Mouse (Mus musculus) heart, embryonic 10.5 days (tissue): ENCODE measurements around the gene Gm30302. TPM values are rescaled to one million over a fixed set of nuclear protein-coding genes. Genes with fewer than 3 reads are reported as not detected.
"Not testable (repeated sequence)": the region's sequence is repeated elsewhere in the genome, so short reads cannot be mapped to it uniquely, and the experiment has no call there.

ENCODE experiments used
- DNase-seq: peaks from one replicate; pipeline ENCODE4 v3.0.0-alpha.2; 2017; ENCODE audit warnings: low spot score
- H3K27ac ChIP-seq: fragments of 300-500 bp; sonication (generic); 2 replicates; pipeline ENCODE4 v1.5.1; 2016; ENCODE audit warnings: mild to moderate bottlenecking
- H3K27me3 ChIP-seq: fragments of 300-500 bp; sonication (generic); 2 replicates; pipeline ENCODE4 v1.6.1; 2016; ENCODE audit warnings: mild to moderate bottlenecking; ENCODE audit not compliant: poor library complexity, insufficient read depth, severe bottlenecking
- H3K36me3 ChIP-seq: fragments of 300-500 bp; sonication (generic); 2 replicates; pipeline ENCODE4 v1.6.1; 2016; ENCODE audit warnings: mild to moderate bottlenecking, moderate library complexity
- H3K4me1 ChIP-seq: fragments of 300-500 bp; sonication (generic); 2 replicates; pipeline ENCODE4 v1.6.1; 2016; ENCODE audit warnings: mild to moderate bottlenecking
- H3K4me3 ChIP-seq: fragments of 300-500 bp; sonication (generic); 2 replicates; pipeline ENCODE4 v1.5.1; 2016; ENCODE audit warnings: mild to moderate bottlenecking, moderate library complexity
- H3K9me3 ChIP-seq: fragments of 300-500 bp; sonication (generic); 2 replicates; pipeline ENCODE4 v1.6.1; 2016; ENCODE audit warnings: mild to moderate bottlenecking, moderate library complexity
- WGBS: fragments of 180-500 bp; shearing (Covaris S2); methylation state at CpG from one replicate; pipeline ENCODE4 v1.1.7; 2016; 5-methylcytosine and 5-hydroxymethylcytosine counted together
- polyA plus RNA-seq: library from polyadenylated mRNA; unstranded; fragments of >200 nt; fragmentation: Nextera tagmentation; extraction: Ambion mirVana; gene quantifications from 2 replicates; pipeline ENCODE4 v1.2.1, GENCODE M21; 2016

The Gm30302 gene
- polyA plus RNA-seq, 1 experiment from 2014 or later, result 0.10 TPM

GRCm38 (mm10) chr13:49771536-49771935 lies 27.3 kb downstream of the Gm30302 start:
- H3K9me3 ChIP-seq, H3K27me3 ChIP-seq, H3K36me3 ChIP-seq, H3K4me1 ChIP-seq, H3K4me3 ChIP-seq, DNase-seq, H3K27ac ChIP-seq: not testable (repeated sequence)

- Histone ChIP-seq H3K27ac (no peak overlapping the region), H3K4me1 (peaks cover 4% of the 10 kb centered on the region), H3K9me3 (no peaks in the 10 kb centered on the region), H3K36me3 (no peaks in the 10 kb centered on the region), H3K4me3 (no peak overlapping the region), H3K27me3 (no peaks in the 10 kb centered on the region)
- WGBS, result 82% methylated on average over 16 of the region's 16 CpGs
- no peak for DNase-seq
Observed at GRCm38 (mm10) chr13:49769111-49769510, 29.7 kb downstream of the Gm30302 start.

GRCm38 (mm10) chr13:49768048-49768447 lies 30.8 kb downstream of the Gm30302 start:
- no peaks in the 10 kb centered on the region for H3K36me3 ChIP-seq
- H3K4me1 ChIP-seq, result peaks cover 4% of the 10 kb centered on the region
- H3K27me3 ChIP-seq, result no peaks in the 10 kb centered on the region
- no peak overlapping the region for H3K4me3 ChIP-seq
- DNase-seq, result peak; percentile 67
- H3K27ac ChIP-seq, result no peak overlapping the region
- 27% methylated on average over 2 of the region's 2 CpGs for WGBS
- H3K9me3 ChIP-seq, result no peaks in the 10 kb centered on the region

DNA sequence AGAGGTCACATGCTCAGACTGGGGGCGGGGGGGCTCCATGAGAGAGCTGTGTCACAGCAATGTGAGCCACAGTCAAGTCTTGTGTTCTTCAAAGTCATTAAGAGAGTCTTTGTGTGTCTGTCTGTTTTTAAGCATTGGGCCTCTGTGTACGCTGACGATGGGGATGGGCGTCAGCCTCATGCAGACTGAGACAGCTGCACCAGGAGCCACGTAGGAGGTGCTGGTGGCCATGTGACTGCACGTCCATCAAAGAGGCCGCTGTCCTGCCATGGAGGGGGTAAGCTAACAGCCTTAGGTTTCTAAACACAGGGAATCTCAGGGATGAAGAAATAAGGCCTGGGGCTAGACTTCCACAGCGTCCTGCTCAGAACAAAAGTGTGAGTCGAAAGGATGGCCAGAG lies 32.5 kb downstream of the Gm30302 start:
- Histone ChIP-seq H3K4me3 (no peak overlapping the region), H3K27me3 (no peaks in the 10 kb centered on the region), H3K27ac (no peak overlapping the region), H3K4me1 (peaks cover 4% of the 10 kb centered on the region), H3K36me3 (no peaks in the 10 kb centered on the region), H3K9me3 (no peaks in the 10 kb centered on the region)
- peak; percentile 64 for DNase-seq
- 73% methylated on average over 9 of the region's 9 CpGs for WGBS

GRCm38 (mm10) chr13:49765306-49765705 lies 33.5 kb downstream of the Gm30302 start:
- no peaks in the 10 kb centered on the region for H3K9me3 ChIP-seq
- no peak overlapping the region for H3K4me3 ChIP-seq
- WGBS, result 89% methylated on average over 8 of the region's 8 CpGs
- H3K27ac ChIP-seq, result no peak overlapping the region
- H3K36me3 ChIP-seq, result no peaks in the 10 kb centered on the region
- H3K27me3 ChIP-seq, result no peaks in the 10 kb centered on the region
- peaks cover 4% of the 10 kb centered on the region for H3K4me1 ChIP-seq
- peak; percentile 55 for DNase-seq

- H3K4me1 ChIP-seq, result no peaks in the 10 kb centered on the region; the same call in 1 of the 2 replicates
- peak; percentile 65 for DNase-seq
- WGBS, result 83% methylated on average over 14 of the region's 14 CpGs
- H3K27me3 ChIP-seq, result no peaks in the 10 kb centered on the region
- no peaks in the 10 kb centered on the region for H3K9me3 ChIP-seq
- H3K27ac ChIP-seq, result no peak overlapping the region
- no peak overlapping the region for H3K4me3 ChIP-seq
- no peaks in the 10 kb centered on the region for H3K36me3 ChIP-seq
Observed at GRCm38 (mm10) chr13:49762208-49762607, 36.6 kb downstream of the Gm30302 start.

- Histone ChIP-seq H3K27me3 (no peaks in the 10 kb centered on the region), H3K36me3 (no peaks in the 10 kb centered on the region), H3K4me3 (no peak overlapping the region), H3K9me3 (no peaks in the 10 kb centered on the region), H3K27ac (no peak overlapping the region), H3K4me1 (no peaks in the 10 kb centered on the region; the same call in 1 of the 2 replicates)
- 48% methylated on average over 1 of the region's 1 CpGs for WGBS
- no peak for DNase-seq
Observed at GRCm38 (mm10) chr13:49760675-49761074, 38.1 kb downstream of the Gm30302 start.

GRCm38 (mm10) chr13:49757966-49758365 lies 40.8 kb downstream of the Gm30302 start:
- H3K27me3 ChIP-seq, result no peaks in the 10 kb centered on the region
- H3K9me3 ChIP-seq, result no peaks in the 10 kb centered on the region
- no peak overlapping the region for H3K4me3 ChIP-seq
- peak; percentile 66 for DNase-seq
- H3K4me1 ChIP-seq, result no peaks in the 10 kb centered on the region
- H3K36me3 ChIP-seq, result no peaks in the 10 kb centered on the region
- 79% methylated on average over 4 of the region's 4 CpGs for WGBS
- H3K27ac ChIP-seq, result no peak overlapping the region

DNA sequence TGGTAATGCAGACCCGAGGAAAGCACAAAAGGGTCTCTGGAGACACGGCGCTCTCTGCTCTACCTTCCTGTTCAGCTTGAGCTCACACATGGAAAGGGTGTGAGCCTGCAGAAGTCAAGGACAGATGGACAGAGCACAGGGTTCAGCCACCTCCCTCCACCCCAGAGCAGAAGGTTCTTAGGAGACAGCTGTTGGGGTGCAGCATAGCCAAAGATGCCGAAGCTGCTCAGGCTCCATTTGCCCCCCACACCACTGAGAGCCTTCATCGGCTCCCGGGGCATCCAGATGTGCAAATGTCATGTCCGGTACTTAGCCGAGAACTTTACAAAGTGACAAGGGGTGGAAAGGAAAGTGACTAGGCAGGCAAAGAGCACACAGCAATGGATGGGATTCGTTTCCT lies 42.2 kb downstream of the Gm30302 start:
- no peak overlapping the region for H3K4me3 ChIP-seq
- H3K4me1 ChIP-seq, result no peaks in the 10 kb centered on the region
- 88% methylated on average over 9 of the region's 9 CpGs for WGBS
- H3K36me3 ChIP-seq, result no peaks in the 10 kb centered on the region
- DNase-seq, result peak; percentile 53
- no peaks in the 10 kb centered on the region for H3K9me3 ChIP-seq
- H3K27ac ChIP-seq, result no peak overlapping the region
- H3K27me3 ChIP-seq, result no peaks in the 10 kb centered on the region

DNA sequence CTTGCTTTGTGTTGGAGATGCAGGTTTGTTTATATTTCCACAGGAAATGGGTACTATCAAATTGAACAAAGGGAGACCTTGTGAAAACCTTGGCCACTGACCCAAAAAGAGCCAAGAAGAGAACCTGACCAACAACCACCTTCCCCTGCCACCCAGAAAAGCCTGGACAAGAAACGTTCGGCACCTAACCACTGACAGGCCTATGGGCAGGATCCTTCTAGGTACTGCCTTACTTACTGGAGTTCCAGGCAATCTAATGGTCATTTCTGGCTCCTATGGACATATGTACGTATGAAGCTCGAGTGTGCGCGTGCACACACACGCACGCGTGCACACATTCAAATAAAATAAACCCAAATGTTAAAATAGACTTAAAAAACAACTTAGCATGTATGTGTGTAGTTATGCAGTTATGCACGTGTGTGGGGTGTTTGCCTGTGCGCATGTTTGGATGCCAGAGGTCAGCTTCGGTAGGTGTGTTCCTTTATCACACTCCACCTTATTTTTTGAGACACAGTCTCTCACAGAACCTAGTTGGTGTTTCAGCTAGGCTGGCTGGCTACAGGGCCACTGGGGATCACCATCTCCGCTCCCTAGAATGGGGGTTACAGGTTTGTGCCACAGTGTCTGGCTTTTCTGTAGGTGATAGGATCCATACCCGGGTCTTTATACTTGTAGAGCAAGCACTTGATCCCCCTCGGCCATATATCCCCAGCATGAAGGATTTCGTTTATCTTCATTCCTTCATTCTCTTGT lies 57.3 kb downstream of the Gm30302 start:
- H3K36me3 ChIP-seq, result no peaks in the 10 kb centered on the region
- peak; percentile 67 for DNase-seq
- H3K9me3 ChIP-seq, result no peaks in the 10 kb centered on the region
- WGBS, result 90% methylated on average over 16 of the region's 16 CpGs
- no peak overlapping the region for H3K4me3 ChIP-seq
- H3K27me3 ChIP-seq, result no peaks in the 10 kb centered on the region
- H3K4me1 ChIP-seq, result no peaks in the 10 kb centered on the region
- H3K27ac ChIP-seq, result no peak overlapping the region

GRCm38 (mm10) chr13:49738011-49738410 lies 60.8 kb downstream of the Gm30302 start:
- no peak overlapping the region for H3K27ac ChIP-seq
- H3K27me3 ChIP-seq, result no peaks in the 10 kb centered on the region
- H3K36me3 ChIP-seq, result peaks cover 33% of the 10 kb centered on the region
- no peaks in the 10 kb centered on the region for H3K9me3 ChIP-seq
- 98% methylated on average over 2 of the region's 2 CpGs for WGBS
- no peaks in the 10 kb centered on the region for H3K4me1 ChIP-seq
- no peak for DNase-seq
- no peak overlapping the region for H3K4me3 ChIP-seq

DNA sequence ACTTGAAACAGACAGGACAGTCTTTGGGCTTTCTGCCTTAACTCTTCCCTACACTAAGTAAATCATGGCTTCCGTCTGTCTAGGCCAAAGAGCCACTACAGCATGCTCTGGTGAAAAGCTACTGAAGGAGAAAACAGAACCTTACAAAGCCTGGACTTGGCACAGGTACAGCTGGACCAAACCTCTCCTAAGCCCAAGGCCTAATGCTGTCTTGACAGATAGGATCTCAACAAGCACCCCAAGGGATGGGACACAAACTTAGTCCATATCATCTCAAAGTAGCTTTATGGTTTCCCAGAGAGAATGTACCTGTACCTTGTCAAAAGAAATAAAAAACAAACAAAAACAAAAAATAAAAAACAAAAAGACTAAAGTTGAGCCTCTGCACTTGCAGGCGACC lies 62.4 kb downstream of the Gm30302 start:
- Histone ChIP-seq H3K4me3 (no peak overlapping the region), H3K9me3 (no peaks in the 10 kb centered on the region), H3K36me3 (peaks cover 49% of the 10 kb centered on the region), H3K27me3 (no peaks in the 10 kb centered on the region), H3K27ac (no peak overlapping the region), H3K4me1 (no peaks in the 10 kb centered on the region)
- 95% methylated on average over 2 of the region's 2 CpGs for WGBS
- no peak for DNase-seq
